ENCODE assay signal across 15 mouse cellular contexts in the genomic region with DNA sequence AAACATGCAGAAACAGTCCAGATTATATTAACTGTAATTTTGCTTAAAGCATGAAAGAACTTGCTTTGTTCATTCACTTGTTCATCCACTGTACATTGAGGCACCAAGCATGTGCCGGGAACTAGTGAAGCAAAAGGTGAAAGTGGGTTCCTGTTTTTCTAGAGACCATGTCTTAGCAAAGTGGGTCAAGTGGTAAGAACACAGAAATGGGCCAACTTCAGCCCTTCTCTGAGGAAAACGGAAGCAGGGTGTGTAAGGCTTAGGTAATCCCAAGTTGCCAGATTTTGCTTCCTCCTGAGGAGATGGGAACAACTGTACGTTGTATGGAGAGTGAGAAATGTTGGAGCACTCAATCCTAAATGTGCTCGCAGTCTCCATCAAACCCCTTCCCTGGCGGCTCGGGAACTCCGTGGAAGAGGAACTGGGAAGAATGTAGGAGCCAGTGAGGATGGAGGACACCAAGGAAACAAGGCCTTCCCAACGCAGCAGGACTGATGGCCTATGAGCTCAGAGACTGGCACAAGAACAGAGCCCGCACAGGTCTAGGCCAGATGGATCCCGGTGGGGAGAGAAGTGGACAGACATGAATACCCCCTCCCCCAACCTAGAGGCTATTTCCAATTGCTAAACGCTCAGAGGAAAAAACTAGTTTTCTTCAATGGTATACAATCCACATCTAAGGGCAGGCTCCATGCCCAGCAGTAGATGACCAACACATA. TPM values are rescaled to one million over a fixed set of nuclear protein-coding genes. Genes with fewer than 3 reads are reported as not detected.
DNase-seq lines count a peak whose midpoint lies in the region; ATAC-seq and TF ChIP-seq lines count a peak whose summit lies in the region.
"Had no signal": no experiment of that assay in that cellular context is flagged by ENCODE, and none has a peak within 500 bp of the region (broad histone marks: within the 10 kb centered on the region; RNA-seq: fewer than 3 reads in every experiment).

No protein-coding gene starts in this region.

- intact Hi-C loops in gastrocnemius, adult 2 months (cut with DNase I): no loop called here

- H3K27me3 ChIP-seq in cerebellum, adult 2 months (ENCODE audit: control insufficient read depth, insufficient read depth, low read length): no peaks in the 10 kb centered on the region
- H3K27me3 ChIP-seq in hindbrain, postnatal 0 days (ENCODE audit: insufficient read depth, low read length): no peaks in the 10 kb centered on the region
- H3K27me3 ChIP-seq: hindbrain, embryonic 15.5 days; liver, embryonic 12.5 days; midbrain, embryonic 15.5 days had no signal

- H3K27ac ChIP-seq in gastrocnemius, adult 2 months: peak overlapping the region; percentile 60
- peak overlapping the region; percentile 42; the same call in 1 of the 2 replicates for H3K27ac ChIP-seq in bone marrow, adult 2 months (ENCODE audit: control insufficient read depth, insufficient read depth, low read depth, low read length, poor library complexity)
- H3K27ac ChIP-seq in cerebellum, adult 2 months (ENCODE audit: insufficient read depth, low read length): peak overlapping the region; percentile 51; the same call in 1 of the 2 replicates
- no peak overlapping the region for H3K27ac ChIP-seq in hindbrain, postnatal 0 days
- H3K27ac ChIP-seq: liver, embryonic 12.5 days had no signal

- H3K4me2 ChIP-seq in hindbrain, postnatal 0 days (ENCODE audit: low read depth, low read length): no peak overlapping the region
- H3K4me2 ChIP-seq: hindbrain, embryonic 15.5 days; liver, embryonic 12.5 days; midbrain, embryonic 15.5 days had no signal

- TF ChIP-seq CTCF in gastrocnemius, adult 2 months (IDR thresholded peaks at IDR 0.05): no peak
- no peak for TF ChIP-seq CTCF in bone marrow, adult 2 months (IDR thresholded peaks at IDR 0.05; ENCODE audit: control insufficient read depth, insufficient read depth, low read length)
- no peak for TF ChIP-seq CTCF in cerebellum, adult 2 months (IDR thresholded peaks at IDR 0.05; ENCODE audit: borderline replicate concordance, insufficient read depth, low read depth, low read length)
- TF ChIP-seq CTCF in hindbrain, postnatal 0 days (IDR thresholded peaks at IDR 0.05; ENCODE audit: low read depth): no peak

- TF ChIP-seq POLR2A in bone marrow, adult 2 months (IDR thresholded peaks at IDR 0.05; ENCODE audit: borderline replicate concordance, control insufficient read depth, low read depth, low read length): no peak
- TF ChIP-seq POLR2A in cerebellum, adult 2 months (IDR thresholded peaks at IDR 0.05; ENCODE audit: borderline replicate concordance, insufficient read depth, low read length): no peak

- peak; percentile 65 for ATAC-seq in granulocyte monocyte progenitor cell, adult 5-6 weeks (replicated peaks; ENCODE audit: poor library complexity, severe bottlenecking)
- no peak for ATAC-seq in hindbrain, postnatal 0 days
- ATAC-seq: activated CD4-positive, CD25-positive, alpha-beta regulatory T cell, adult 4 months; liver, embryonic 12.5 days; midbrain, embryonic 15.5 days had no signal

- H3K4me3 ChIP-seq in gastrocnemius, adult 2 months: no peak overlapping the region
- no peak overlapping the region for H3K4me3 ChIP-seq in bone marrow, adult 2 months (replicated peaks; ENCODE audit: control insufficient read depth, low read depth, low read length)
- no peak overlapping the region for H3K4me3 ChIP-seq in cerebellum, adult 2 months (replicated peaks; ENCODE audit: insufficient read depth, low read depth, low read length)
- no peak overlapping the region for H3K4me3 ChIP-seq in hindbrain, postnatal 0 days (ENCODE audit: low read length)
- H3K4me3 ChIP-seq: hindbrain, embryonic 15.5 days; liver, embryonic 12.5 days; midbrain, embryonic 15.5 days had no signal

- H3K4me1 ChIP-seq in bone marrow, adult 2 months (ENCODE audit: control insufficient read depth, insufficient read depth, low read length): peaks cover 14% of the 10 kb centered on the region
- H3K4me1 ChIP-seq in cerebellum, adult 2 months (ENCODE audit: control insufficient read depth, insufficient read depth, low read length): peaks cover 56% of the 10 kb centered on the region
- H3K4me1 ChIP-seq in hindbrain, postnatal 0 days (ENCODE audit: insufficient read depth, low read length): no peaks in the 10 kb centered on the region

- WGBS in bone marrow, adult 2 months: 64% methylated on average over 11 of the region's 11 CpGs
- 15% methylated on average over 11 of the region's 11 CpGs for WGBS in cerebellum, adult 2 months
- WGBS in hindbrain, postnatal 0 days: 89% methylated on average over 11 of the region's 11 CpGs

- DNase-seq in gastrocnemius, adult 2 months: no peak
- no peak for DNase-seq in gastrocnemius, postnatal 10 days
- DNase-seq in cerebellum, adult 2 months: peak; percentile 75 to 88
- DNase-seq in retina, postnatal 1 day: no peak
- no peak for DNase-seq in adrenal gland, postnatal 10 days
- DNase-seq in hindbrain, postnatal 0 days (ENCODE audit: low spot score): no peak
- DNase-seq: embryo, embryonic 11 days; gastrocnemius, postnatal 36 days; thymus, postnatal 14 days had no signal

- H3K9ac ChIP-seq in hindbrain, postnatal 0 days (replicated peaks; ENCODE audit: low read length): no peak overlapping the region
- H3K9ac ChIP-seq: hindbrain, embryonic 15.5 days; liver, embryonic 12.5 days; midbrain, embryonic 15.5 days had no signal

- no peaks in the 10 kb centered on the region for H3K9me3 ChIP-seq in hindbrain, postnatal 0 days (ENCODE audit: low read length)
- H3K9me3 ChIP-seq: hindbrain, embryonic 15.5 days; liver, embryonic 12.5 days; midbrain, embryonic 15.5 days had no signal

- no peaks in the 10 kb centered on the region for H3K36me3 ChIP-seq in hindbrain, postnatal 0 days (ENCODE audit: insufficient read depth, low read length)
- H3K36me3 ChIP-seq: hindbrain, embryonic 15.5 days; liver, embryonic 12.5 days; midbrain, embryonic 15.5 days had no signal

RNA-seq across cellular contexts. Expression of a gene that starts 12.8 kb away (rescaled TPM):
- 10 to 100 TPM; 16.6 to 18.2 TPM for total RNA-seq in gastrocnemius, adult 2 months (2021)
- 10 to 100 TPM; 15.4 to 21.7 TPM for total RNA-seq in gastrocnemius, postnatal 10 days (2021)
- polyA plus RNA-seq in bone marrow, adult 2 months (2011; ENCODE audit: insufficient read depth, insufficient read length, low replicate concordance, missing spikeins): 6.9 and 12.7 TPM in 2 replicates
- 20.2 and 20.5 TPM in 2 replicates for polyA plus RNA-seq in cerebellum, adult 2 months (2012; rRNA removed)
- 19.3 and 26.1 TPM in 2 replicates for total RNA-seq in granulocyte monocyte progenitor cell, adult 5-6 weeks (2014; fragmentation: Nextera tagmentation)
- total RNA-seq in granulocyte monocyte progenitor cell, adult 5-6 weeks (2017): 18.1 and 19.1 TPM in 2 replicates
- total RNA-seq in adrenal gland, postnatal 10 days (2021): 10 to 100 TPM; 24.2 to 30.1 TPM
- total RNA-seq in hindbrain, postnatal 0 days (2014; rRNA removed): 12.8 and 15.5 TPM in 2 replicates
- polyA plus RNA-seq in hindbrain, postnatal 0 days (2015; fragmentation: Nextera tagmentation; extraction: Ambion mirVana): 4.9 and 5.2 TPM in 2 replicates

Comparison
In these comparisons a context has a peak if more than half of its experiments do, and no peak if none do; other contexts are left out.
1. DNase-seq: peak in cerebellum, adult 2 months (2 of 2); none in gastrocnemius, adult 2 months (single experiment), gastrocnemius, postnatal 10 days (single experiment), retina, postnatal 1 day (single experiment), adrenal gland, postnatal 10 days (single experiment) and hindbrain, postnatal 0 days (single experiment).